Mouse (Mus musculus): Measurements from ENCODE around the gene Slc18a2. TPM values are rescaled to one million over a fixed set of nuclear protein-coding genes. Genes with fewer than 3 reads are reported as not detected.
A peak's percentile ranks its signal among the peaks of the same experiment; 100 is the strongest.

Gene Slc18a2
- polyA plus RNA-seq (2015; fragmentation: Nextera tagmentation; extraction: Ambion mirVana) = 15.1 and 16.3 TPM in 2 replicates

GRCm38 (mm10) chr19:59260718-59261442 lies at the start of gene Slc18a2:
Slc18a2 (plus strand) TSS chr19:59260896.
- peak; percentile 82 for ATAC-seq (ENCODE audit: low FRiP score)
- peaks cover 38% of the 10 kb centered on the region for H3K27me3 ChIP-seq

GRCm38 (mm10) chr19:59216891-59217290 lies 43.8 kb upstream of the Slc18a2 start:
- peaks cover 64% of the 10 kb centered on the region for H3K27me3 ChIP-seq
- 65% methylated on average over 3 of the region's 3 CpGs for WGBS

More at GRCm38 (mm10) chr19:59260718-59261442, at the start of gene Slc18a2:
- Histone ChIP-seq H3K4me2 (peak within 1 kb of the TSS; percentile 87), H3K9me3 (peaks cover 10% of the 10 kb centered on the region), H3K4me1 (replicated peaks) (peaks cover 24% of the 10 kb centered on the region), H3K9ac (peak within 1 kb of the TSS; percentile 70), H3K4me3 (peak within 1 kb of the TSS; percentile 46), H3K36me3 (no peaks in the 10 kb centered on the region), H3K27ac (no peak within 1 kb of the TSS)
- under 1% methylated on average over 52 of the region's 55 CpGs for WGBS

GRCm38 (mm10) chr19:59218991-59219390 lies 41.7 kb upstream of the Slc18a2 start, which contains the start of gene Kcnk18:
Kcnk18 (plus strand) TSS chr19:59219214.
- no peak for ATAC-seq (ENCODE audit: low FRiP score)
- 89% methylated on average over 8 of the region's 8 CpGs for WGBS
- Histone ChIP-seq H3K4me2 (no peak within 1 kb of the TSS), H3K9ac (no peak within 1 kb of the TSS), H3K4me3 (no peak within 1 kb of the TSS), H3K36me3 (no peaks in the 10 kb centered on the region), H3K27ac (no peak within 1 kb of the TSS), H3K27me3 (peaks cover 56% of the 10 kb centered on the region), H3K9me3 (no peaks in the 10 kb centered on the region), H3K4me1 (replicated peaks) (no peaks in the 10 kb centered on the region)

More at GRCm38 (mm10) chr19:59216891-59217290, 43.8 kb upstream of the Slc18a2 start:
- Histone ChIP-seq H3K4me1 (replicated peaks) (no peaks in the 10 kb centered on the region), H3K36me3 (no peaks in the 10 kb centered on the region), H3K9ac (no peak overlapping the region), H3K27ac (no peak overlapping the region), H3K4me2 (no peak overlapping the region), H3K4me3 (no peak overlapping the region), H3K9me3 (no peaks in the 10 kb centered on the region)
- no peak for ATAC-seq (ENCODE audit: low FRiP score)

GRCm38 (mm10) chr19:59221131-59221530 lies 39.6 kb upstream of the Slc18a2 start:
- ATAC-seq (ENCODE audit: low FRiP score) = no peak
- H3K4me2 ChIP-seq = no peak overlapping the region
- 66% methylated on average over 3 of the region's 3 CpGs for WGBS

GRCm38 (mm10) chr19:59228376-59228775 lies 32.3 kb upstream of the Slc18a2 start:
- H3K27ac ChIP-seq = no peak overlapping the region
- H3K4me3 ChIP-seq = no peak overlapping the region
- H3K27me3 ChIP-seq = 0 out of 2 replicates have a peak, but pooled peaks cover 4% of the 10 kb centered on the region
- WGBS = 74% methylated on average over 3 of the region's 3 CpGs
- H3K36me3 ChIP-seq = no peaks in the 10 kb centered on the region
- no peak overlapping the region for H3K9ac ChIP-seq
- no peaks in the 10 kb centered on the region for H3K9me3 ChIP-seq
- ATAC-seq (ENCODE audit: low FRiP score) = no peak
- H3K4me2 ChIP-seq = no peak overlapping the region
- H3K4me1 ChIP-seq (replicated peaks) = no peaks in the 10 kb centered on the region

More at GRCm38 (mm10) chr19:59221131-59221530, 39.6 kb upstream of the Slc18a2 start:
- Histone ChIP-seq H3K4me1 (replicated peaks) (no peaks in the 10 kb centered on the region), H3K4me3 (no peak overlapping the region), H3K36me3 (no peaks in the 10 kb centered on the region), H3K27me3 (peaks cover 42% of the 10 kb centered on the region), H3K9me3 (no peaks in the 10 kb centered on the region), H3K27ac (no peak overlapping the region), H3K9ac (no peak overlapping the region)

- H3K36me3 ChIP-seq = no peaks in the 10 kb centered on the region
- H3K9me3 ChIP-seq = no peaks in the 10 kb centered on the region
- 0 out of 2 replicates have a peak, but pooled peaks cover 4% of the 10 kb centered on the region for H3K27me3 ChIP-seq
- no peak overlapping the region for H3K9ac ChIP-seq
- H3K4me2 ChIP-seq = no peak overlapping the region
- no peak for ATAC-seq (ENCODE audit: low FRiP score)
- H3K4me3 ChIP-seq = no peak overlapping the region
- no peak overlapping the region for H3K27ac ChIP-seq
- no peaks in the 10 kb centered on the region for H3K4me1 ChIP-seq (replicated peaks)
- 71% methylated on average over 5 of the region's 5 CpGs for WGBS
Observed at GRCm38 (mm10) chr19:59232786-59233185, 27.9 kb upstream of the Slc18a2 start.

- Histone ChIP-seq H3K9me3 (no peaks in the 10 kb centered on the region), H3K36me3 (no peaks in the 10 kb centered on the region), H3K4me3 (no peak overlapping the region), H3K4me2 (no peak overlapping the region), H3K9ac (no peak overlapping the region), H3K4me1 (replicated peaks) (no peaks in the 10 kb centered on the region), H3K27me3 (peaks cover 8% of the 10 kb centered on the region; the same call in 1 of the 2 replicates), H3K27ac (no peak overlapping the region)
- no peak for ATAC-seq (ENCODE audit: low FRiP score)
- 89% methylated on average over 18 of the region's 18 CpGs for WGBS
Observed at GRCm38 (mm10) chr19:59235001-59235400, 25.7 kb upstream of the Slc18a2 start.

GRCm38 (mm10) chr19:59236046-59236445 lies 24.6 kb upstream of the Slc18a2 start:
- Histone ChIP-seq H3K4me1 (replicated peaks) (no peaks in the 10 kb centered on the region), H3K27me3 (peaks cover 11% of the 10 kb centered on the region; the same call in 1 of the 2 replicates), H3K9me3 (no peaks in the 10 kb centered on the region), H3K9ac (no peak overlapping the region), H3K27ac (no peak overlapping the region), H3K4me2 (no peak overlapping the region), H3K36me3 (no peaks in the 10 kb centered on the region), H3K4me3 (no peak overlapping the region)
- ATAC-seq (ENCODE audit: low FRiP score) = no peak
- WGBS = 77% methylated on average over 6 of the region's 6 CpGs

- WGBS = 85% methylated on average over 3 of the region's 3 CpGs
- Histone ChIP-seq H3K4me2 (no peak overlapping the region), H3K9me3 (no peaks in the 10 kb centered on the region), H3K4me1 (replicated peaks) (no peaks in the 10 kb centered on the region), H3K4me3 (no peak overlapping the region), H3K27ac (no peak overlapping the region), H3K27me3 (peaks cover 11% of the 10 kb centered on the region; the same call in 1 of the 2 replicates), H3K36me3 (no peaks in the 10 kb centered on the region), H3K9ac (no peak overlapping the region)
- ATAC-seq (ENCODE audit: low FRiP score) = no peak
Observed at GRCm38 (mm10) chr19:59238630-59239029, 22.1 kb upstream of the Slc18a2 start.

- WGBS = 26% methylated on average over 17 of the region's 17 CpGs
- peak; percentile 53 for ATAC-seq (ENCODE audit: low FRiP score)
Observed at GRCm38 (mm10) chr19:59239124-59239817, 21.4 kb upstream of the Slc18a2 start.

GRCm38 (mm10) chr19:59241987-59242386 lies 18.7 kb upstream of the Slc18a2 start:
- Histone ChIP-seq H3K9ac (no peak overlapping the region), H3K4me3 (no peak overlapping the region), H3K27me3 (peaks cover 11% of the 10 kb centered on the region; the same call in 1 of the 2 replicates), H3K9me3 (no peaks in the 10 kb centered on the region), H3K36me3 (no peaks in the 10 kb centered on the region), H3K4me1 (replicated peaks) (no peaks in the 10 kb centered on the region), H3K27ac (no peak overlapping the region), H3K4me2 (no peak overlapping the region)
- 91% methylated on average over 4 of the region's 4 CpGs for WGBS
- no peak for ATAC-seq (ENCODE audit: low FRiP score)

More at GRCm38 (mm10) chr19:59239124-59239817, 21.4 kb upstream of the Slc18a2 start:
- Histone ChIP-seq H3K36me3 (no peaks in the 10 kb centered on the region), H3K4me2 (no peak overlapping the region), H3K27ac (no peak overlapping the region), H3K4me1 (replicated peaks) (no peaks in the 10 kb centered on the region), H3K27me3 (peaks cover 11% of the 10 kb centered on the region; the same call in 1 of the 2 replicates), H3K4me3 (no peak overlapping the region), H3K9ac (no peak overlapping the region), H3K9me3 (no peaks in the 10 kb centered on the region)

GRCm38 (mm10) chr19:59243057-59243456 lies 17.6 kb upstream of the Slc18a2 start:
- Histone ChIP-seq H3K4me1 (replicated peaks) (no peaks in the 10 kb centered on the region), H3K27me3 (peaks cover 11% of the 10 kb centered on the region; the same call in 1 of the 2 replicates), H3K4me3 (no peak overlapping the region), H3K27ac (no peak overlapping the region), H3K9me3 (no peaks in the 10 kb centered on the region), H3K36me3 (no peaks in the 10 kb centered on the region), H3K4me2 (no peak overlapping the region), H3K9ac (no peak overlapping the region)
- ATAC-seq (ENCODE audit: low FRiP score) = no peak
- 93% methylated on average over 2 of the region's 2 CpGs for WGBS

Data from hindbrain, embryonic 13.5 days (tissue).